Mouse (Mus musculus): ENCODE measurements at regions not wholly inside any gene's neighbourhood (a gene's known extent, or its start where the extent isn't known, plus 50 kb on each side); places are given as distances from the start of the nearest gene placed in this dataset.

- H3K4me3 ChIP-seq (ENCODE audit: low read depth, low read length) = no peak overlapping the region
- peaks cover 9% of the 10 kb centered on the region for H3K9me3 ChIP-seq (replicated peaks)
- DNase-seq (ENCODE audit: low spot score) (no peak), ATAC-seq (ENCODE audit: extremely low read depth, insufficient number of reproducible peaks, low FRiP score, poor library complexity, severe bottlenecking) (no peak)
- no peaks in the 10 kb centered on the region for H3K36me3 ChIP-seq (replicated peaks)
- no peaks in the 10 kb centered on the region for H3K4me1 ChIP-seq (ENCODE audit: insufficient read depth, low read depth, low read length)
- TF ChIP-seq CTCF (IDR thresholded peaks at IDR 0.05; ENCODE audit: low read depth, low read length) (no peak), POLR2AphosphoS5 (IDR thresholded peaks at IDR 0.05; ENCODE audit: insufficient replicate concordance, low read depth, low read length) (no peak), GATA1 (IDR thresholded peaks at IDR 0.05; ENCODE audit: borderline replicate concordance, low read length) (no peak), TAL1 (conservative IDR thresholded peaks at IDR 0.05; ENCODE audit: low read depth, low read length) (no peak), GATA2 (IDR thresholded peaks at IDR 0.05; ENCODE audit: borderline replicate concordance, low read depth, low read length) (no peak)
- H3K27me3 ChIP-seq (ENCODE audit: insufficient read depth, low read length) = no peaks in the 10 kb centered on the region
Measured at GRCm38 (mm10) chr17:82731561-82731960, 483.5 kb upstream of the Pkdcc start.

- no peak for DNase-seq (ENCODE audit: low spot score)
- no peak for ATAC-seq (ENCODE audit: extremely low read depth, insufficient number of reproducible peaks, low FRiP score, poor library complexity, severe bottlenecking)
- TF ChIP-seq GATA2 (IDR thresholded peaks at IDR 0.05; ENCODE audit: borderline replicate concordance, low read depth, low read length) (no peak), CTCF (IDR thresholded peaks at IDR 0.05; ENCODE audit: low read depth, low read length) (no peak), POLR2AphosphoS5 (IDR thresholded peaks at IDR 0.05; ENCODE audit: insufficient replicate concordance, low read depth, low read length) (no peak), GATA1 (IDR thresholded peaks at IDR 0.05; ENCODE audit: borderline replicate concordance, low read length) (no peak), TAL1 (conservative IDR thresholded peaks at IDR 0.05; ENCODE audit: low read depth, low read length) (no peak)
Measured at GRCm38 (mm10) chr17:82742445-82742844, 472.6 kb upstream of the Pkdcc start.

GRCm38 (mm10) chr17:82757400-82757799 is 457.7 kb upstream of the Pkdcc start:
- ATAC-seq (ENCODE audit: extremely low read depth, insufficient number of reproducible peaks, low FRiP score, poor library complexity, severe bottlenecking) = no peak
- Histone ChIP-seq H3K4me1 (ENCODE audit: insufficient read depth, low read depth, low read length) (no peaks in the 10 kb centered on the region), H3K27me3 (ENCODE audit: insufficient read depth, low read length) (no peaks in the 10 kb centered on the region), H3K36me3 (replicated peaks) (no peaks in the 10 kb centered on the region), H3K4me3 (ENCODE audit: low read depth, low read length) (no peak overlapping the region), H3K9me3 (replicated peaks) (peaks cover 7% of the 10 kb centered on the region)
- TF ChIP-seq GATA1 (IDR thresholded peaks at IDR 0.05; ENCODE audit: borderline replicate concordance, low read length) = no peak
- TF ChIP-seq TAL1 (conservative IDR thresholded peaks at IDR 0.05; ENCODE audit: low read depth, low read length) = no peak
- no peak for TF ChIP-seq GATA2 (IDR thresholded peaks at IDR 0.05; ENCODE audit: borderline replicate concordance, low read depth, low read length)
- no peak for TF ChIP-seq POLR2AphosphoS5 (IDR thresholded peaks at IDR 0.05; ENCODE audit: insufficient replicate concordance, low read depth, low read length)
- TF ChIP-seq CTCF (IDR thresholded peaks at IDR 0.05; ENCODE audit: low read depth, low read length) = no peak
- DNase-seq (ENCODE audit: low spot score) = no peak

More at GRCm38 (mm10) chr17:82742445-82742844, 472.6 kb upstream of the Pkdcc start:
- no peaks in the 10 kb centered on the region for H3K27me3 ChIP-seq (ENCODE audit: insufficient read depth, low read length)
- H3K4me1 ChIP-seq (ENCODE audit: insufficient read depth, low read depth, low read length) = no peaks in the 10 kb centered on the region
- peaks cover 10% of the 10 kb centered on the region for H3K9me3 ChIP-seq (replicated peaks)
- H3K36me3 ChIP-seq (replicated peaks) = no peaks in the 10 kb centered on the region
- no peak overlapping the region for H3K4me3 ChIP-seq (ENCODE audit: low read depth, low read length)

GRCm38 (mm10) chr17:82779096-82779495 is 436.0 kb upstream of the Pkdcc start:
- TF ChIP-seq POLR2AphosphoS5 (IDR thresholded peaks at IDR 0.05; ENCODE audit: insufficient replicate concordance, low read depth, low read length) = no peak
- TF ChIP-seq GATA2 (IDR thresholded peaks at IDR 0.05; ENCODE audit: borderline replicate concordance, low read depth, low read length) = no peak
- TF ChIP-seq GATA1 (IDR thresholded peaks at IDR 0.05; ENCODE audit: borderline replicate concordance, low read length) = no peak
- TF ChIP-seq TAL1 (conservative IDR thresholded peaks at IDR 0.05; ENCODE audit: low read depth, low read length) = no peak
- TF ChIP-seq CTCF (IDR thresholded peaks at IDR 0.05; ENCODE audit: low read depth, low read length) = no peak
- H3K4me3 ChIP-seq (ENCODE audit: low read depth, low read length) = no peak overlapping the region
- H3K36me3 ChIP-seq (replicated peaks) = no peaks in the 10 kb centered on the region
- H3K27me3 ChIP-seq (ENCODE audit: insufficient read depth, low read length) = no peaks in the 10 kb centered on the region
- ATAC-seq (ENCODE audit: extremely low read depth, insufficient number of reproducible peaks, low FRiP score, poor library complexity, severe bottlenecking) = no peak
- no peaks in the 10 kb centered on the region for H3K4me1 ChIP-seq (ENCODE audit: insufficient read depth, low read depth, low read length)
- H3K9me3 ChIP-seq (replicated peaks) = peaks cover 20% of the 10 kb centered on the region
- no peak for DNase-seq (ENCODE audit: low spot score)

- H3K27me3 ChIP-seq (ENCODE audit: insufficient read depth, low read length) = no peaks in the 10 kb centered on the region
- H3K4me1 ChIP-seq (ENCODE audit: insufficient read depth, low read depth, low read length) = no peaks in the 10 kb centered on the region
- H3K9me3 ChIP-seq (replicated peaks) = peaks cover 6% of the 10 kb centered on the region
- no peak overlapping the region for H3K4me3 ChIP-seq (ENCODE audit: low read depth, low read length)
- TF ChIP-seq POLR2AphosphoS5 (IDR thresholded peaks at IDR 0.05; ENCODE audit: insufficient replicate concordance, low read depth, low read length) (no peak), CTCF (IDR thresholded peaks at IDR 0.05; ENCODE audit: low read depth, low read length) (no peak), GATA1 (IDR thresholded peaks at IDR 0.05; ENCODE audit: borderline replicate concordance, low read length) (no peak), GATA2 (IDR thresholded peaks at IDR 0.05; ENCODE audit: borderline replicate concordance, low read depth, low read length) (no peak), TAL1 (conservative IDR thresholded peaks at IDR 0.05; ENCODE audit: low read depth, low read length) (no peak)
- ATAC-seq (ENCODE audit: extremely low read depth, insufficient number of reproducible peaks, low FRiP score, poor library complexity, severe bottlenecking) = no peak
- no peaks in the 10 kb centered on the region for H3K36me3 ChIP-seq (replicated peaks)
- DNase-seq (ENCODE audit: low spot score) = no peak
Measured at GRCm38 (mm10) chr17:82822129-82822528, 393.0 kb upstream of the Pkdcc start.

- Histone ChIP-seq H3K4me3 (ENCODE audit: low read depth, low read length) (no peak overlapping the region), H3K4me1 (ENCODE audit: insufficient read depth, low read depth, low read length) (no peaks in the 10 kb centered on the region), H3K36me3 (replicated peaks) (no peaks in the 10 kb centered on the region), H3K9me3 (replicated peaks) (peaks cover 11% of the 10 kb centered on the region), H3K27me3 (ENCODE audit: insufficient read depth, low read length) (no peaks in the 10 kb centered on the region)
- ATAC-seq (ENCODE audit: extremely low read depth, insufficient number of reproducible peaks, low FRiP score, poor library complexity, severe bottlenecking) = no peak
- DNase-seq (ENCODE audit: low spot score) = no peak
- TF ChIP-seq GATA2 (IDR thresholded peaks at IDR 0.05; ENCODE audit: borderline replicate concordance, low read depth, low read length) (no peak), GATA1 (IDR thresholded peaks at IDR 0.05; ENCODE audit: borderline replicate concordance, low read length) (no peak), CTCF (IDR thresholded peaks at IDR 0.05; ENCODE audit: low read depth, low read length) (no peak), TAL1 (conservative IDR thresholded peaks at IDR 0.05; ENCODE audit: low read depth, low read length) (no peak), POLR2AphosphoS5 (IDR thresholded peaks at IDR 0.05; ENCODE audit: insufficient replicate concordance, low read depth, low read length) (no peak)
Measured at GRCm38 (mm10) chr17:82824057-82824456, 391.0 kb upstream of the Pkdcc start.
